9 mouse cellular contexts compared by ENCODE assay signal in the genomic region with DNA sequence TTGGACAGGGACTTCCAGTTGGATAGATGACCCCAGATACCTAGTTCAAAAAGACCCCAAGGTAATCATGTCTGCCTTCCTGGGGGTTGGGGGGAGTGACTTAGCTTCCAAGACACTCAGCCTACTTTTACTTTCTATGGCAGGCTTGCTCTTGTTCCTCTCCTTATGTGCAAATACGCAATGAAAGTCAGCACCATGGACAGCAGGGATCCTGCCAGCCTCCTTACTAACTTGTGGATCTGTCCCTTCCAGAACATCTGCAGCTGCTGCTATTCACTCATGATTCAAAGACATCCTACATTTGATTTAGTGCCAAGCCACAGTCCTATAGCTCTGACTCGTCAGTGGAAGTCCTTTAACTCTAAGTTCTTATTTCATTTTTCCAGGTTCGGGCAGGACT.
DNase-seq lines count a peak whose midpoint lies in the region; ATAC-seq lines count a peak whose summit lies in the region.
"Had no signal": no experiment of that assay in that cellular context is flagged by ENCODE, and none has a peak within 500 bp of the region (broad histone marks: within the 10 kb centered on the region; RNA-seq: fewer than 3 reads in every experiment).

No protein-coding gene starts in this region.

- no peak overlapping the region for H3K27ac ChIP-seq in hindbrain, embryonic 11.5 days (ENCODE audit: low read depth, low read length)
- no peak overlapping the region for H3K27ac ChIP-seq in hindbrain, embryonic 14.5 days
- H3K27ac ChIP-seq: stomach, embryonic 15.5 days had no signal

- H3K4me1 ChIP-seq in hindbrain, embryonic 11.5 days (replicated peaks; ENCODE audit: control insufficient read depth, insufficient read depth, low read length), result no peaks in the 10 kb centered on the region
- no peaks in the 10 kb centered on the region for H3K4me1 ChIP-seq in hindbrain, embryonic 14.5 days (replicated peaks; ENCODE audit: control insufficient read depth, insufficient read depth, low read length)
- H3K4me1 ChIP-seq: stomach, embryonic 15.5 days had no signal

- no peaks in the 10 kb centered on the region for H3K9me3 ChIP-seq in hindbrain, embryonic 11.5 days (ENCODE audit: control insufficient read depth, low read length)
- no peaks in the 10 kb centered on the region for H3K9me3 ChIP-seq in hindbrain, embryonic 14.5 days (ENCODE audit: control insufficient read depth, low read length)
- H3K9me3 ChIP-seq: stomach, embryonic 15.5 days had no signal

- no peak overlapping the region for H3K4me2 ChIP-seq in hindbrain, embryonic 11.5 days (replicated peaks; ENCODE audit: low read depth, low read length)
- H3K4me2 ChIP-seq in hindbrain, embryonic 14.5 days (replicated peaks), result no peak overlapping the region
- H3K4me2 ChIP-seq: stomach, embryonic 15.5 days had no signal

- no peaks in the 10 kb centered on the region for H3K36me3 ChIP-seq in hindbrain, embryonic 11.5 days (ENCODE audit: control insufficient read depth, insufficient read depth, low read length)
- no peaks in the 10 kb centered on the region for H3K36me3 ChIP-seq in hindbrain, embryonic 14.5 days (replicated peaks; ENCODE audit: control insufficient read depth, insufficient read depth)
- H3K36me3 ChIP-seq: stomach, embryonic 15.5 days had no signal

- H3K27me3 ChIP-seq in hindbrain, embryonic 11.5 days (ENCODE audit: control insufficient read depth, insufficient read depth, low read length), result no peaks in the 10 kb centered on the region
- no peaks in the 10 kb centered on the region for H3K27me3 ChIP-seq in hindbrain, embryonic 14.5 days (ENCODE audit: control insufficient read depth, insufficient read depth, low read length)
- H3K27me3 ChIP-seq: stomach, embryonic 15.5 days had no signal

- no peak overlapping the region for H3K4me3 ChIP-seq in hindbrain, embryonic 11.5 days (ENCODE audit: low read depth, low read length)
- no peak overlapping the region for H3K4me3 ChIP-seq in hindbrain, embryonic 14.5 days (replicated peaks; ENCODE audit: low read length)
- H3K4me3 ChIP-seq: stomach, embryonic 15.5 days had no signal

- H3K9ac ChIP-seq in hindbrain, embryonic 11.5 days (ENCODE audit: low read depth, low read length), result no peak overlapping the region
- no peak overlapping the region for H3K9ac ChIP-seq in hindbrain, embryonic 14.5 days
- H3K9ac ChIP-seq: stomach, embryonic 15.5 days had no signal

- 87% methylated on average over 3 of the region's 3 CpGs for WGBS in hindbrain, embryonic 11.5 days
- WGBS in hindbrain, embryonic 14.5 days, result 76% methylated on average over 3 of the region's 3 CpGs

- ATAC-seq in hindbrain, embryonic 11.5 days (ENCODE audit: low FRiP score), result no peak
- ATAC-seq in hindbrain, embryonic 14.5 days (ENCODE audit: low FRiP score), result no peak
- no peak for ATAC-seq in CD4-positive, CD25-positive, alpha-beta regulatory T cell, adult 4 months
- no peak for ATAC-seq in megakaryocyte-erythroid progenitor cell, adult 5-6 weeks (replicated peaks; ENCODE audit: low FRiP score, low TSS enrichment, poor library complexity, severe bottlenecking)

- peak; percentile 54 for DNase-seq in hindbrain, embryonic 11.5 days (ENCODE audit: low spot score)
- no peak for DNase-seq in hindbrain, embryonic 14.5 days (ENCODE audit: low spot score)
- peak; percentile 13 for DNase-seq in right cerebral cortex, postnatal 14 days
- no peak for DNase-seq in right cerebral cortex, postnatal 36 days (ENCODE audit: low spot score in 2 of 2)
- DNase-seq in embryo, embryonic 10 days (ENCODE audit: low spot score), result peak; percentile 80
- DNase-seq in retina, postnatal 1 day, result peak; percentile 77

Comparison
In these comparisons a context has a peak if more than half of its experiments do, and no peak if none do; other contexts are left out.
1. DNase-seq: peak in hindbrain, embryonic 11.5 days (single experiment), right cerebral cortex, postnatal 14 days (single experiment), embryo, embryonic 10 days (single experiment) and retina, postnatal 1 day (single experiment); none in hindbrain, embryonic 14.5 days (single experiment) and right cerebral cortex, postnatal 36 days (0 of 2).